Mouse (Mus musculus): ENCODE data around the gene Tlx1.

Gene Tlx1

GRCm38 (mm10) chr19:45158201-45158600, 7.7 kb downstream of the Tlx1 start:
- no peak for DNase-seq (ENCODE audit: low spot score in 2 of 2)

- DNase-seq (ENCODE audit: low spot score in 2 of 2): no peak
Measured at GRCm38 (mm10) chr19:45158896-45159295, 8.4 kb downstream of the Tlx1 start.

DNA sequence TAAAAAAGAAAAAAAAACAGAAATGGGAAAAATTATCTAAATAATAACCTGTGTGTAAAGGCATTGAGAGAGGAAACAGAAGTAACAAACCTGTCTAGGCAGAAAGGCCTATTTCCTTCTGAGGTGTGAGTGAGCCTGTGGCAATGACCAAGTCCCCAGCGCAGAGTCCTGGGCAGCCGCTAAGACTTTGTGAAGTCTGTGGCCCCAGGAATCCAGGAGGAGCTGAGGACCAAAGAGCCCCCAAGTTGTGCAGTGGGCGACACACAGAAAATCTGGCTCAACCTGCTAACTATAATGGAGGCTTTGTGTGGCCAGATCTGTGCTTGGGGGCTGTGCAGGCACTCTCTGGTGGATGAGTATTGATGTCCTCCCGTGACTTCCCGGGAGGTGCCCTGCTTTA, 9.0 kb downstream of the Tlx1 start:
- no peak for DNase-seq (ENCODE audit: low spot score in 2 of 2)

DNA sequence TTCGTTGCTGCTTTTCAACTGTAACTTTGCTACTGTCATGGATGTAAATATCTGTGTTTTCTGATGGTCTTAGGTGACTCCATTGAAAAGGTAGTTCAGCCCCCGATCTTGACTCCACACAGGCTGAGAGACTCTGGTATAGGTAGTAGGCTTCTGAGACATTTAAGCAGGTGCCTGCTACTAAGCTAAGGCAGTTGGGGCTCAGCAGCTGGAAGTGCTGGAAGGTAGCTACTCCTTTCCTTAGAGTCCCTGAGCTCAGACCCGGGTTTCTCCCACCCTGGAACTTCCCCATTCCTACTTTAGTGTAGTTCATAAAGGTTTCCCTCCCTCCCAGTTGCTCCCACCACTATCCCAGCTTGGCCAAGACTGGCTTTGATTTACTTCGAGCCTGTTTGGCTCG, 9.5 kb downstream of the Tlx1 start:
- no peak for DNase-seq (ENCODE audit: low spot score in 2 of 2)

GRCm38 (mm10) chr19:45160523-45160922, 10.0 kb downstream of the Tlx1 start:
- no peak for DNase-seq (ENCODE audit: low spot score in 2 of 2)

GRCm38 (mm10) chr19:45161093-45161492, 10.6 kb downstream of the Tlx1 start:
- DNase-seq (ENCODE audit: low spot score in 2 of 2): peak; percentile 32 to 58

GRCm38 (mm10) chr19:45162181-45162580, 11.7 kb downstream of the Tlx1 start:
- DNase-seq (ENCODE audit: low spot score in 2 of 2): no peak

- DNase-seq (ENCODE audit: low spot score in 2 of 2): no peak
Measured at GRCm38 (mm10) chr19:45162871-45163270, 12.4 kb downstream of the Tlx1 start.

GRCm38 (mm10) chr19:45170451-45170850, 20.0 kb downstream of the Tlx1 start:
- DNase-seq (ENCODE audit: low spot score in 2 of 2): no peak

DNA sequence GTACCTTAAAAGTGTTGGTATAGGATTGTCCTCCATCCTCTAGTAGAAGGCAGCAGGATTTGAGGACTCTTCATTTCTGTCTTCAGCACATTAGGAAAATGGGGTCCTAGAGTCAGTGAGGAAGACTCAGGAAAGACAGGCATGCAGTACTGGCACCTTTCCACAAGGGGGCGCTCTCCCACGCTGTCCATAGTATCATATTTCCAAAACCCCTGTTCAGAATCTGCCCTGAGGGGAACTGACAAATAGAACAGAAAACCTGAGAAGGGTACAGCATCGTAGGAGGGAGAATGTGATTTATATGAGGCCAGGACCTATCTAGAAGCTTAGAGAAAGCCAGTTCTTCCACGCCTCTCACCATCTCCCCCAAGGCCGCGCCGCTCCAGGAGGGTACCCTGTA, 24.3 kb downstream of the Tlx1 start:
- DNase-seq (ENCODE audit: low spot score in 2 of 2): no peak

DNA sequence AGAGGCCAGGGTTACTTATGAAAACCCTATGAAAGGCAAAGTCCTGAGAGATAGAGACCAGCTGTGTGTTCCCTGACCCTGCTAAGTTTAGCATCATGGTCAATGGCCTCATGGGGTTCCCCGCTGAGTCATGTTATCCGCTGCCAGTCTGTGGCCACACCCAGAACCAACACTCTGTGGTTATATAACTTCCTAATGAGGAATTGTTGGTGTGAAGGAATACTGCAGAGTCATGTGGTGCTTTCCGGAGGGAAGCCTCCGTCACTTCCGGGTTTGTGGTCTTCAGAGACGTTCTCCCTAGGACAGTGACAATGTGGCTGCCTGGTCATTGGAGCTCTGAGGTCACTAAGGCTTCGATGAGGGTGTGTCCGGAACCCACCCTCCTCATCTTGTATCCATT, 25.8 kb downstream of the Tlx1 start:
- DNase-seq (ENCODE audit: low spot score in 2 of 2): peak; percentile 49 to 65

DNA sequence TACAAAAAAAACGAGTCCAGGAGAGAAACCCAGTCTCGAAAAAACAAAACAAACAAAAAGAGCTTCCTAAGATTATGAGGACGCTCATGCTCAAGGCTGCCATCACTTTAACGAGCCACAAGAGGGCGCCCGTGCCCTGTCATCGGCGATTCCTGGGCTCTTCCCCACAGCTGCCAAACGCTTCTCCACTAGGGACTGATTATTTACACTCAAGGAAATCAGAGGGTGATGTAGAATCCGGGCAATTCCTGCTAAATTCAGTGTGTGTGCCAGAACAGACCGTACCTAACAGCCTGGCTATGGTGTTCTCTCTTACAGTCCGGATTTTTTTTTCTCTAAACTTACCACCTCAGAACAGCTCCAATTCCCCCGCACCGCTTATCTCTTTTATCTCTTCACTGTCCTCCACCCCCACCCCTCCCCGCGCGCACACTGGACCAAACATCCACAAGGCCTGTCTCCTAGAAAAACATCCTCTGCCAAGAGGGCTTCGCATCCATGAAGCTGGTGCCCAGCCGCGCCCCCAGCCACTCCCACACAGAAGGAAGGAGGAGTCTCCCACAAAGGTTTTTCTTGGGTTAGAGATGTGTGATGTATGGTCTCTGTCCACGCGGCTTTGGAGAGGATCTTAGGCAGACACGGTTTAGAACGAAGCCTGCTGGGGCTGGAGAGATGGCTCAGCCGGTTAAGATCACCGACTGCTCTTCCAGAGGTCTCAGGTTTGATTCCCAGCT, 26.7 kb downstream of the Tlx1 start:
- peak; percentile 53 to 59 for DNase-seq (ENCODE audit: low spot score in 2 of 2)

GRCm38 (mm10) chr19:45179451-45179850, 29.0 kb downstream of the Tlx1 start:
- no peak for DNase-seq (ENCODE audit: low spot score in 2 of 2)

DNA sequence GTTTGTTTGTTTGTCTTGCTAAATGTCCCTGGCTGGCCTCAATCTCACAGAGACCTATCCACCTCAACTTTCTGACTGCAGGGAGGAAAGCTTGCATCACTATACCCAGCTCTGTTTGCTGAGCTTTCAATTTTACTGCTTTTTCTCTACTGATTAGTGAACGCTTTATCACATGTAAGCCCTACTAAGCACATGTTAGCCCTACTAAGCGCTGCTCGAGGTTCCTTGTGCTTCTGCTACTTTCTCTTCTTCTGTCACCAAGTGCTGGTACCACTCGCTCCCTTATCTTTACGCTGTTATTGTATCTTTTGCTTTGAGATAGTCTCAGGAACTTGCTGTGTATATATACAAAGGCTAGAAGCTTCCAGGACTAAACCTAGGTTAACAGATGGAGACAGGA, 30.0 kb downstream of the Tlx1 start:
- no peak for DNase-seq (ENCODE audit: low spot score in 2 of 2)

GRCm38 (mm10) chr19:45194651-45195050, 44.2 kb downstream of the Tlx1 start:
- no peak for DNase-seq (ENCODE audit: low spot score in 2 of 2)

GRCm38 (mm10) chr19:45196967-45197366, 46.5 kb downstream of the Tlx1 start:
- DNase-seq (ENCODE audit: low spot score in 2 of 2): no peak

DNA sequence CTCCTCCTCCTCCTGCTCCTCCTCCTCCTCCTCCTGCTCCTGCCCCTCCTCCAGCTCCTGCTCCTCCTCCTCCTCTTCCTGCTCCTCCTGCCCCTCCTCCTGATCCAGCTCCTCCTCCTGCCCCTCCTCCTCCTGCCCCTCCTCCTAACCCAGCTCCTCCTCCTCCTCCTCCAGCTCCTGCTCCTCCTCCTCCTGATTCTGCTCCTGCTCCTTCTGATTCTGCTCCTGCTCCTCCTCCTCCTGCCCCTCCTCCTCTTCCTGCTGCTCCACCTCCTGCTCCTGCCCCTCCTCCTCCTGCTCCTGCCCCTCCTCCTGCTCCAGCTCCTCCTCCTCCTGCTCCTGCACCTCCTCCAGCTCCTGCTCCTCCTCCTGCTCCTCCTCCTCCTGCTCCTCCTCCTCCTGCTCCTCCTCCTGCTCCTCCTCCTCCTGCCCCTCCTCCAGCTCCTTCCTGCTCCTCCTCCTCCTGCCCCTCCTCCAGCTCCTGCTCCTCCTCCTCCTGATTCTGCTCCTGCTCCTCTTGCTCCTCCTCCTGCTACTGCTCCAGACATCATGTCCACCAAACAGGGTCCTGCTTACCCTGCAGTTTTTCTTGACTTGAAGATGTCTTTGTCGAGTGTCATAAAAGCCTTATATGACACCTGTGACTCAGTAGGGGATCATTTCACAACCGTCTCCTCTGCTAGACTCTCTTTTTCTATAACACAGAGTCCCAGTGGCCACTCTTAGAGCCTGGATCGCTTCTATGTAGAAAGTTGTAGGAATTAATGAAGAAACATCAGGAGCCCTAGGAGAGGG, 55.0 kb downstream of the Tlx1 start:
- no peak for DNase-seq (ENCODE audit: low spot score in 2 of 2)

Measured in heart, adult 9 months (tissue).